Mouse (Mus musculus) hindbrain, embryonic 14.5 days (tissue): ENCODE results near the gene Col9a3. TPM values are rescaled to one million over a fixed set of nuclear protein-coding genes. Genes with fewer than 3 reads are reported as not detected.

ENCODE experiments used
- ATAC-seq: fragments of 200-750 bp; cut with Nextera tagmentation; 2 replicates; pipeline ENCODE4 v1.8.0; 2017; ENCODE audit warnings: moderate number of reproducible peaks, mild to moderate bottlenecking, moderate TSS enrichment, moderate library complexity; ENCODE audit not compliant: low FRiP score
- DNase-seq: peaks from one replicate; pipeline ENCODE4 v3.0.0-alpha.2; 2015; ENCODE audit warnings: low spot score
- H3K27ac ChIP-seq: fragments of 300-500 bp; sonication (generic); 2 replicates; pipeline ENCODE4 v1.5.1; 2014; ENCODE audit warnings: mild to moderate bottlenecking, moderate library complexity
- H3K27me3 ChIP-seq: fragments of 300-500 bp; sonication (generic); 2 replicates; pipeline ENCODE4 v1.6.1; 2014; ENCODE audit warnings: mild to moderate bottlenecking, low read length, mixed read lengths; ENCODE audit not compliant: control insufficient read depth, insufficient read depth
- H3K36me3 ChIP-seq: fragments of 300-500 bp; sonication (generic); replicated peaks from 2 replicates; pipeline ENCODE4 v1.6.1; 2014; ENCODE audit not compliant: control insufficient read depth, insufficient read depth
- H3K4me1 ChIP-seq: fragments of 300-500 bp; sonication (generic); replicated peaks from 2 replicates; pipeline ENCODE4 v1.6.1; 2014; ENCODE audit warnings: antibody characterized with exemption, low read length, mixed read lengths; ENCODE audit not compliant: control insufficient read depth, insufficient read depth
- H3K4me2 ChIP-seq: fragments of 300-500 bp; sonication (generic); replicated peaks from 2 replicates; pipeline ENCODE4 v1.6.1; 2014; ENCODE audit warnings: mild to moderate bottlenecking, moderate library complexity
- H3K4me3 ChIP-seq: fragments of 300-500 bp; sonication (generic); replicated peaks from 2 replicates; pipeline ENCODE4 v1.5.1; 2014; ENCODE audit warnings: mild to moderate bottlenecking, low read length
- H3K9ac ChIP-seq: fragments of 300-500 bp; sonication (generic); 2 replicates; pipeline ENCODE4 v1.6.1; 2014
- H3K9me3 ChIP-seq: fragments of 300-500 bp; sonication (generic); 2 replicates; pipeline ENCODE4 v1.6.1; 2016; ENCODE audit warnings: low read length; ENCODE audit not compliant: control insufficient read depth
- WGBS: fragments of 180-500 bp; shearing (Covaris S2); extraction: QIAGEN DNeasy Blood & Tissue Kit; methylation state at CpG from one replicate; pipeline ENCODE4 v1.1.7; 2014; 5-methylcytosine and 5-hydroxymethylcytosine counted together
- polyA plus RNA-seq: library from polyadenylated mRNA; unstranded; fragments of >200 nt; fragmentation: Nextera tagmentation; extraction: Ambion mirVana; gene quantifications from 2 replicates; pipeline ENCODE4 v1.2.1, GENCODE M21; 2014

Col9a3 gene
- polyA plus RNA-seq: 61.4 and 65.7 TPM in 2 replicates

DNA sequence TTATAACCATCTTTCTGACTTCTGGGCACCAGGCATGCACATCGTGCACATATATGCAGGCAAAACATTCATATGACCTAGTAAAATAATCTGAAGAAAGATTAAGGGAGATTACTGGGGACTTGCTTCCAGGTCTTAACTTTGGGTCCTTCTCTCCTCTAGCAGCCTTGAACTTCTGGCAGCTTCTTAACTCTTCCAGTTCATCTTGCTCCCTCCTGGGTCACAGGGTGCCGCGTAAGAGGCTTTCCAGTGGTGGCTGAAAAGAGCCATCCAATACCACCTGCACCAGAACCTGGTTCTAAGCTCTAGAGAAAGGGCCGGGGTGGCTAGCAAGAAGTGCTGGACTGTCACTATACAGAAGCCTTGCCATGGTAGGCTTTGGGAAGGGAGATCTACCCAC, at the start of gene Col9a3:
Col9a3 (plus strand) TSS at position 301 of the 400 bp plus-strand sequence.
- Histone ChIP-seq H3K27ac (peak within 1 kb of the TSS; percentile 49; the same call in 1 of the 2 replicates), H3K36me3 (peaks cover 39% of the 10 kb centered on the region), H3K27me3 (0 out of 2 replicates have a peak, but pooled peaks cover 3% of the 10 kb centered on the region), H3K9me3 (no peaks in the 10 kb centered on the region), H3K9ac (peak within 1 kb of the TSS; percentile 58), H3K4me2 (peak within 1 kb of the TSS; percentile 61), H3K4me3 (peak within 1 kb of the TSS; percentile 33), H3K4me1 (peaks cover 30% of the 10 kb centered on the region)
- WGBS: 49% methylated on average over 4 of the region's 4 CpGs
- ATAC-seq (no peak), DNase-seq (no peak)

GRCm38 (mm10) chr2:180552340-180552739, 45.2 kb upstream of the Col9a3 start:
- ATAC-seq: no peak
- Histone ChIP-seq H3K9me3 (no peaks in the 10 kb centered on the region), H3K4me2 (no peak overlapping the region), H3K27ac (no peak overlapping the region), H3K9ac (no peak overlapping the region), H3K36me3 (no peaks in the 10 kb centered on the region), H3K4me3 (no peak overlapping the region), H3K4me1 (peaks cover 7% of the 10 kb centered on the region), H3K27me3 (no peaks in the 10 kb centered on the region)
- no peak for DNase-seq
- WGBS: 83% methylated on average over 3 of the region's 3 CpGs

GRCm38 (mm10) chr2:180555219-180555618, 42.4 kb upstream of the Col9a3 start:
- no peak for ATAC-seq
- H3K4me1 ChIP-seq: no peaks in the 10 kb centered on the region

GRCm38 (mm10) chr2:180556470-180556869, 41.1 kb upstream of the Col9a3 start:
- 82% methylated on average over 3 of the region's 3 CpGs for WGBS
- ATAC-seq (no peak), DNase-seq (no peak)
- Histone ChIP-seq H3K9ac (no peak overlapping the region), H3K27me3 (no peaks in the 10 kb centered on the region), H3K4me3 (no peak overlapping the region), H3K4me2 (no peak overlapping the region), H3K27ac (no peak overlapping the region), H3K4me1 (no peaks in the 10 kb centered on the region), H3K9me3 (no peaks in the 10 kb centered on the region), H3K36me3 (no peaks in the 10 kb centered on the region)

More at GRCm38 (mm10) chr2:180555219-180555618, 42.4 kb upstream of the Col9a3 start:
- no peaks in the 10 kb centered on the region for H3K9me3 ChIP-seq
- no peak for DNase-seq
- H3K9ac ChIP-seq: no peak overlapping the region
- H3K36me3 ChIP-seq: no peaks in the 10 kb centered on the region
- no peak overlapping the region for H3K4me3 ChIP-seq
- H3K27ac ChIP-seq: no peak overlapping the region
- 45% methylated on average over 3 of the region's 3 CpGs for WGBS
- no peaks in the 10 kb centered on the region for H3K27me3 ChIP-seq
- H3K4me2 ChIP-seq: no peak overlapping the region

DNA sequence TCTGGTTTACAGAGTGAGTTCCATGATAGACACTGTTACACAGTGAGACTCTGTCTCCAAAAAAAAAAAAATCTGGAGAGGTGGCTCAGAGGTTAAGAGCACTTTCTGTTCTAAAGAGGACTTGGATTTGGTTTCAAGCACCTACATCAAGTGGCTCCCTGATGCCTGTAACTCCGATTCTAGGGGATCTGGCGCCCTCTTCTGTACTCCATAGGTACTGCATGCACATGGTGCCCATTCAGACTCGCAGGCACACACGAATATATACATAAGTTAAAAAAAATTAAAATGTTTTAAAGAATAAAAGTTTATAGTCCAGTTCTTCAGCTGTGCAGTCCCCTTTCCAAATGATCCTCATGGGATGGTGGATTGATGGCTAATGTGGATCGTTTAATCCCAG, 37.3 kb upstream of the Col9a3 start:
- ATAC-seq: no peak
- 54% methylated on average over 5 of the region's 5 CpGs for whole genome bisulfite sequencing
- Histone ChIP-seq H3K9ac (no peak overlapping the region), H3K4me1 (peaks cover 13% of the 10 kb centered on the region; the same call in 1 of the 2 replicates), H3K27me3 (no peaks in the 10 kb centered on the region), H3K9me3 (no peaks in the 10 kb centered on the region), H3K36me3 (no peaks in the 10 kb centered on the region), H3K4me2 (no peak overlapping the region), H3K4me3 (no peak overlapping the region), H3K27ac (no peak overlapping the region)
- DNase-seq: no peak

DNA sequence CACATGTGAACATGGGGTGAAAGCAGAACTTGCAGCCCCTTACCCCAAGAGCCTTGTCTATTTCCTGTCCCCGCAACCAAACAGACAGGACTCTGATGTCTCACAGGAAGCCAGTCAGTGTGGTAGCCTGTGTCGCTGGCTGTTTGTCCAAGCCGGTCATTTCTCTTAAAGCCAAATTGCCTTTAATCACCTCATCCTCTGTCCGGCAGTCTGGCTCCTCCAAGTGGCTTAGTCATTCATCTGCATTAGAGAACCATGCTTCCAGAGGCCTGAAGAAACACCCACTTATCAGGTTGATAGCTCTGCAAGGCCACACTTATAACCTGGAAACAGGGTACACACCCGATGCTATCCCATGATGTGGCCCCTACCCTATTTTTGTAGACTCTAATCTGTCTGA, 35.4 kb upstream of the Col9a3 start:
- H3K9me3 ChIP-seq: no peaks in the 10 kb centered on the region
- ATAC-seq: no peak
- WGBS: 78% methylated on average over 5 of the region's 5 CpGs
- H3K27me3 ChIP-seq: no peaks in the 10 kb centered on the region
- H3K27ac ChIP-seq: no peak overlapping the region
- peaks cover 13% of the 10 kb centered on the region; the same call in 1 of the 2 replicates for H3K4me1 ChIP-seq
- H3K36me3 ChIP-seq: no peaks in the 10 kb centered on the region
- H3K4me2 ChIP-seq: no peak overlapping the region
- no peak overlapping the region for H3K9ac ChIP-seq
- H3K4me3 ChIP-seq: no peak overlapping the region
- no peak for DNase-seq

- Histone ChIP-seq H3K36me3 (no peaks in the 10 kb centered on the region), H3K27ac (0 out of 2 replicates have a peak overlapping the region, but pooled peaks have one; percentile 51), H3K27me3 (no peaks in the 10 kb centered on the region), H3K4me3 (no peak overlapping the region), H3K9me3 (no peaks in the 10 kb centered on the region), H3K9ac (no peak overlapping the region), H3K4me1 (peaks cover 13% of the 10 kb centered on the region; the same call in 1 of the 2 replicates), H3K4me2 (no peak overlapping the region)
- 43% methylated on average over 6 of the region's 6 CpGs for WGBS
- no peak for ATAC-seq
- peak; percentile 34 for DNase-seq
Observed at GRCm38 (mm10) chr2:180563296-180563695, 34.3 kb upstream of the Col9a3 start.

- ATAC-seq: peak; percentile 37; the same call in 1 of the 2 replicates
- H3K27ac ChIP-seq: 0 out of 2 replicates have a peak overlapping the region, but pooled peaks have one; percentile 51
- 38% methylated on average over 5 of the region's 5 CpGs for WGBS
Observed at GRCm38 (mm10) chr2:180563841-180564240, 33.7 kb upstream of the Col9a3 start.

GRCm38 (mm10) chr2:180566240-180566913, 31.2 kb upstream of the Col9a3 start:
- H3K4me2 ChIP-seq: no peak overlapping the region
- 0 out of 2 replicates have a peak, but pooled peaks cover 7% of the 10 kb centered on the region for H3K27me3 ChIP-seq
- WGBS: 32% methylated on average over 13 of the region's 13 CpGs
- ATAC-seq (no peak), DNase-seq (peak; percentile 70)
- H3K4me3 ChIP-seq: no peak overlapping the region
- H3K27ac ChIP-seq: no peak overlapping the region
- no peaks in the 10 kb centered on the region for H3K36me3 ChIP-seq
- peaks cover 13% of the 10 kb centered on the region for H3K4me1 ChIP-seq
- H3K9ac ChIP-seq: no peak overlapping the region
- H3K9me3 ChIP-seq: no peaks in the 10 kb centered on the region

More at GRCm38 (mm10) chr2:180563841-180564240, 33.7 kb upstream of the Col9a3 start:
- no peak overlapping the region for H3K4me2 ChIP-seq
- no peak overlapping the region for H3K9ac ChIP-seq
- peaks cover 13% of the 10 kb centered on the region; the same call in 1 of the 2 replicates for H3K4me1 ChIP-seq
- no peaks in the 10 kb centered on the region for H3K9me3 ChIP-seq
- no peaks in the 10 kb centered on the region for H3K36me3 ChIP-seq
- no peak overlapping the region for H3K4me3 ChIP-seq
- peak; percentile 25 for DNase-seq
- H3K27me3 ChIP-seq: no peaks in the 10 kb centered on the region
